Mouse (Mus musculus): ENCODE data around the gene Art1. TPM values are rescaled to one million over a fixed set of nuclear protein-coding genes. Genes with fewer than 3 reads are reported as not detected.

The Art1 gene
- total and polyA plus RNA-seq, 3 experiments, result not detected

GRCm38 (mm10) chr7:102109171-102109570 is 7.6 kb downstream of the Art1 start, which contains the start of gene Art5:
Art5 (minus strand) TSS chr7:102109489.
- Histone ChIP-seq H3K27ac (ENCODE audit: control insufficient read depth, low read depth, low read length) (no peak within 1 kb of the TSS), H3K79me2 (ENCODE audit: control insufficient read depth, insufficient read depth, low read length, poor library complexity) (no peaks in the 10 kb centered on the region), H3K4me1 (ENCODE audit: control insufficient read depth in 1 of 2, insufficient read depth in 2 of 2, low read length in 2 of 2) (0 out of 4 replicates have a peak, but pooled peaks cover 0 to under 1% of the 10 kb centered on the region in 2 experiments), H3K27me3 (ENCODE audit: control insufficient read depth in 1 of 2, insufficient read depth in 2 of 2, low read length in 2 of 2) (peaks cover 0 to 2% of the 10 kb centered on the region in 2 experiments; a peak in 3 of 4 replicates), H3K9ac (ENCODE audit: control insufficient read depth, low read depth, low read length, poor library complexity, severe bottlenecking) (no peak within 1 kb of the TSS), H3K36me3 (ENCODE audit: control insufficient read depth in 1 of 2, insufficient read depth in 2 of 2, low read length in 2 of 2) (no peaks in the 10 kb centered on the region), H3K4me3 (ENCODE audit: control insufficient read depth in 1 of 2, insufficient read depth in 1 of 2, low read depth in 2 of 2, low read length in 2 of 2) (no peak within 1 kb of the TSS), H3K9me3 (replicated peaks; ENCODE audit: insufficient read depth, low read length) (no peaks in the 10 kb centered on the region)
- TF ChIP-seq JUND (IDR thresholded peaks at IDR 0.05; ENCODE audit: low read depth, low read length) (no peak), ZC3H11A (IDR thresholded peaks at IDR 0.05; ENCODE audit: low read depth, low read length) (no peak), CTCF (IDR thresholded peaks at IDR 0.05 in 2 of 3, conservative IDR thresholded peaks at IDR 0.05 in 1 of 3; ENCODE audit: control insufficient read depth in 1 of 3, insufficient read depth in 1 of 3, low read depth in 2 of 3, low read length in 3 of 3, poor library complexity in 1 of 3, severe bottlenecking in 1 of 3) (no peak), NRF1 (IDR thresholded peaks at IDR 0.05; ENCODE audit: insufficient read depth, low read depth, low read length, poor library complexity, severe bottlenecking) (no peak), NELFE (IDR thresholded peaks at IDR 0.05; ENCODE audit: low read depth, low read length) (no peak), USF2 (IDR thresholded peaks at IDR 0.05; ENCODE audit: borderline replicate concordance in 1 of 2, insufficient read depth in 1 of 2, low read depth in 1 of 2, low read length in 2 of 2) (no peak), RAD21 (IDR thresholded peaks at IDR 0.05; ENCODE audit: low read depth, low read length) (no peak), BHLHE40 (IDR thresholded peaks at IDR 0.05; ENCODE audit: borderline replicate concordance, low read depth, low read length) (no peak), MAZ (IDR thresholded peaks at IDR 0.05; ENCODE audit: low read depth, low read length) (no peak), CHD2 (IDR thresholded peaks at IDR 0.05; ENCODE audit: low read length) (no peak), TBP (IDR thresholded peaks at IDR 0.05; ENCODE audit: low read depth, low read length) (no peak), GATA1 (IDR thresholded peaks at IDR 0.05; ENCODE audit: low read depth, low read length) (no peak)
- DNase-seq (ENCODE audit: low read depth, low spot score), result no peak

DNA sequence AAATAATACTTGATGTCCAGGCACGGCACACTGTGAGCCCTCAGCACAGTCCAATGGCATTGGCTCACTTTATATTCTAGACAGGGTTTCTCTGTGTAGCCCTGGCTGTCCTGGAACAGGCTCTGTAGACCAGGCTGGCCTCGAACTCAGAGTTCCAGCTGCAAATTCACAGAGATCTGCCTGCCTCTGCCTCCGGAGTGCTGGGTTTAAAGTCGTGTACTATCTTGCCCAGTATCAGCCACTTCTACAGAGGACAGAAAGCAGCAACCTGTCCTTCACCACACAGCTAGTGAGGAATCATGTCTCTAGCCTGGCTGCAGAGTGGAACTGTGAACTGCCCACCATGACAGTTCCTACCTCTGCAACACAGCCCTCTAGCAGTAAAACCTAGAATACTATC is 8.2 kb downstream of the Art1 start:
- peaks cover 0 to 2% of the 10 kb centered on the region in 2 experiments; a peak in 3 of 4 replicates for H3K27me3 ChIP-seq (ENCODE audit: control insufficient read depth in 1 of 2, insufficient read depth in 2 of 2, low read length in 2 of 2)
- H3K27ac ChIP-seq (ENCODE audit: control insufficient read depth, low read depth, low read length), result no peak overlapping the region
- no peak overlapping the region for H3K9ac ChIP-seq (ENCODE audit: control insufficient read depth, low read depth, low read length, poor library complexity, severe bottlenecking)
- TF ChIP-seq POLR2AphosphoS2 (IDR thresholded peaks at IDR 0.05; ENCODE audit: low read length) (no peak), KAT2A (conservative IDR thresholded peaks at IDR 0.05; ENCODE audit: low read depth, low read length) (no peak), E2F4 (IDR thresholded peaks at IDR 0.05; ENCODE audit: borderline replicate concordance, low read depth, low read length) (no peak), NELFE (IDR thresholded peaks at IDR 0.05; ENCODE audit: low read depth, low read length) (no peak), CHD1 (IDR thresholded peaks at IDR 0.05; ENCODE audit: low read depth, low read length) (no peak), HCFC1 (IDR thresholded peaks at IDR 0.05; ENCODE audit: low read depth, low read length) (no peak), ZKSCAN1 (IDR thresholded peaks at IDR 0.05; ENCODE audit: low read depth, low read length) (no peak), USF2 (IDR thresholded peaks at IDR 0.05; ENCODE audit: borderline replicate concordance in 1 of 2, insufficient read depth in 1 of 2, low read depth in 1 of 2, low read length in 2 of 2) (no peak), RAD21 (IDR thresholded peaks at IDR 0.05; ENCODE audit: low read depth, low read length) (no peak), USF1 (IDR thresholded peaks at IDR 0.05; ENCODE audit: low read depth, low read length) (no peak), POLR2A (IDR thresholded peaks at IDR 0.05; ENCODE audit: control insufficient read depth in 1 of 2, insufficient read depth in 1 of 2, low read depth in 1 of 2, low read length in 2 of 2, poor library complexity in 1 of 2) (no peak), ETS1 (IDR thresholded peaks at IDR 0.05; ENCODE audit: low read depth, low read length) (no peak), POLR2AphosphoS5 (IDR thresholded peaks at IDR 0.05; ENCODE audit: borderline replicate concordance, low read depth, low read length) (no peak), BHLHE40 (IDR thresholded peaks at IDR 0.05; ENCODE audit: borderline replicate concordance, low read depth, low read length) (no peak), JUND (IDR thresholded peaks at IDR 0.05; ENCODE audit: low read depth, low read length) (no peak), ZNF384 (IDR thresholded peaks at IDR 0.05; ENCODE audit: low read depth, low read length) (no peak), MYB (IDR thresholded peaks at IDR 0.05; ENCODE audit: low read depth, low read length) (no peak), GATA1 (IDR thresholded peaks at IDR 0.05; ENCODE audit: low read depth, low read length) (no peak)
- H3K9me3 ChIP-seq (replicated peaks; ENCODE audit: insufficient read depth, low read length), result no peaks in the 10 kb centered on the region
- DNase-seq (ENCODE audit: low read depth, low spot score), result no peak
- H3K79me2 ChIP-seq (ENCODE audit: control insufficient read depth, insufficient read depth, low read length, poor library complexity), result no peaks in the 10 kb centered on the region
- no peaks in the 10 kb centered on the region for H3K4me1 ChIP-seq (ENCODE audit: control insufficient read depth in 1 of 2, insufficient read depth in 2 of 2, low read length in 2 of 2)
- no peak overlapping the region for H3K4me3 ChIP-seq (ENCODE audit: control insufficient read depth in 1 of 2, insufficient read depth in 1 of 2, low read depth in 2 of 2, low read length in 2 of 2)
- no peaks in the 10 kb centered on the region for H3K36me3 ChIP-seq (ENCODE audit: control insufficient read depth in 1 of 2, insufficient read depth in 2 of 2, low read length in 2 of 2)

Measured in MEL (cell line).